Mouse (Mus musculus): ENCODE results near the gene Wdr64. TPM values are rescaled to one million over a fixed set of nuclear protein-coding genes. Genes with fewer than 3 reads are reported as not detected.

Wdr64 gene
- total RNA-seq (2012; rRNA removed): not detected in 2 replicates
- not detected in 2 replicates for total RNA-seq (2014; rRNA removed)
- not detected in 2 replicates for polyA plus RNA-seq (2012; ENCODE audit: insufficient read length, low read depth)

DNA sequence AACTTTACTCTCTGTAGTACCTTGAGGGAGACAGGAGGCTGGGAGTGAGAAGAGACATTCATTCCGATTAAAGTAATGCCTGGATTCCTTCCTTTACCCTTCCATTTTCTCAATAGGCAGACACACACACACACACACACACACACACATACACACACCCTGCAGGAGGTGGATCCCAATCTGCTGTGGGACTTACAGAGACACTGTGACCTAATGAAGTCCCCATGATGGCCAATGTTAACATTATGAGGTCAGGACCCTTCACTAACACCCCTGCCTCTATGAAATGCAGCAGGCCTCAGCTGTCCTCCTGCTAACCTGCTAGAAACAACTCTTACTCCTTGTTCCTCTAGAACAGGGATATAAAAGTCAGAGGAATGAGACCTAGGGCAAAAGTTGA is at the start of gene Wdr64:
TSS of gene Wdr64 (plus strand) at position 301 of the 400 bp plus-strand sequence.
- in situ Hi-C loops (cut with MboI; ENCODE audit: low pct_ligation_motif_present, low pct_unique_long_range_greater_than_20kb, low sequenced_read_pairs): no loop called here
- dilution Hi-C loops (cut with MboI; ENCODE audit: extremely low pct_ligation_motif_present, extremely low pct_unique_long_range_greater_than_20kb, low sequenced_read_pairs): no loop called here
- H3K4me3 ChIP-seq (replicated peaks in 1 of 3; ENCODE audit: low read depth in 2 of 3, low read length in 2 of 3, poor library complexity in 1 of 3): no peak within 1 kb of the TSS
- no peaks in the 10 kb centered on the region for H3K27me3 ChIP-seq (replicated peaks)
- no peak within 1 kb of the TSS for H3K27ac ChIP-seq (ENCODE audit: insufficient read depth, low read depth)
- peaks cover 5 to 16% of the 10 kb centered on the region in 2 experiments; a peak in 3 of 4 replicates for H3K4me1 ChIP-seq (ENCODE audit: control insufficient read depth in 1 of 2, insufficient read depth in 2 of 2)
- H3K9ac ChIP-seq (ENCODE audit: insufficient read depth, low read depth): no peak within 1 kb of the TSS
- no peaks in the 10 kb centered on the region for H3K79me2 ChIP-seq (replicated peaks; ENCODE audit: control insufficient read depth, extremely low read depth, insufficient read depth, poor library complexity, severe bottlenecking)
- H3K36me3 ChIP-seq (replicated peaks in 1 of 2; ENCODE audit: control insufficient read depth in 1 of 2, insufficient read depth in 1 of 2, low read length in 1 of 2): no peaks in the 10 kb centered on the region
- H3K4me2 ChIP-seq (ENCODE audit: insufficient read depth, low read depth, poor library complexity, severe bottlenecking): peak within 1 kb of the TSS; percentile 55; the same call in 1 of the 2 replicates
- H3K9me3 ChIP-seq (replicated peaks; ENCODE audit: low read length): no peaks in the 10 kb centered on the region
- TF ChIP-seq BHLHE40 (IDR thresholded peaks at IDR 0.05; ENCODE audit: low read depth, low read length) (no peak), SIN3A (IDR thresholded peaks at IDR 0.05; ENCODE audit: low read length) (no peak), ELF1 (IDR thresholded peaks at IDR 0.05; ENCODE audit: low read depth, low read length) (no peak), EP300 (IDR thresholded peaks at IDR 0.05; ENCODE audit: low read length) (no peak), MAZ (IDR thresholded peaks at IDR 0.05; ENCODE audit: low read depth, low read length) (no peak), SMC3 (IDR thresholded peaks at IDR 0.05; ENCODE audit: low read depth, low read length) (no peak), CHD2 (IDR thresholded peaks at IDR 0.05; ENCODE audit: low read length) (no peak), ETS1 (conservative IDR thresholded peaks at IDR 0.05; ENCODE audit: low read depth, low read length) (no peak), PAX5 (IDR thresholded peaks at IDR 0.05; ENCODE audit: low read length) (no peak), TCF12 (IDR thresholded peaks at IDR 0.05; ENCODE audit: low read depth, low read length) (no peak)
- no peak for DNase-seq (ENCODE audit: extremely low read depth)

- H3K79me2 ChIP-seq (replicated peaks; ENCODE audit: control insufficient read depth, extremely low read depth, insufficient read depth, poor library complexity, severe bottlenecking): no peaks in the 10 kb centered on the region
- H3K9me3 ChIP-seq (replicated peaks; ENCODE audit: low read length): no peaks in the 10 kb centered on the region
- H3K27ac ChIP-seq (ENCODE audit: insufficient read depth, low read depth): 0 out of 2 replicates have a peak overlapping the region, but pooled peaks have one; percentile 28
- no peak overlapping the region for H3K4me3 ChIP-seq (replicated peaks in 1 of 3; ENCODE audit: low read depth in 2 of 3, low read length in 2 of 3, poor library complexity in 1 of 3)
- TF ChIP-seq MAZ (IDR thresholded peaks at IDR 0.05; ENCODE audit: low read depth, low read length) (no peak), JUN (IDR thresholded peaks at IDR 0.05; ENCODE audit: insufficient read depth, low read depth, low read length) (peak; percentile 11; the same call in 1 of the 2 replicates), BHLHE40 (IDR thresholded peaks at IDR 0.05; ENCODE audit: low read depth, low read length) (peak; percentile 36; the same call in 1 of the 2 replicates), ZMIZ1 (IDR thresholded peaks at IDR 0.05; ENCODE audit: low read depth, low read length) (no peak), MAX (IDR thresholded peaks at IDR 0.05; ENCODE audit: low read length) (no peak; the same call in 1 of the 2 replicates), ETS1 (conservative IDR thresholded peaks at IDR 0.05; ENCODE audit: low read depth, low read length) (0 out of 2 replicates have a peak, but pooled peaks have one; percentile 42), HCFC1 (IDR thresholded peaks at IDR 0.05; ENCODE audit: low read depth, low read length) (0 out of 2 replicates have a peak, but pooled peaks have one; percentile 16), CHD2 (IDR thresholded peaks at IDR 0.05; ENCODE audit: low read length) (peak; percentile 52; the same call in 1 of the 2 replicates), TCF12 (IDR thresholded peaks at IDR 0.05; ENCODE audit: low read depth, low read length) (0 out of 2 replicates have a peak, but pooled peaks have one; percentile 39), JUND (conservative IDR thresholded peaks at IDR 0.05; ENCODE audit: low read depth, low read length) (peak; percentile 59), MYC (IDR thresholded peaks at IDR 0.05; ENCODE audit: low read depth, low read length) (0 out of 2 replicates have a peak, but pooled peaks have one; percentile 42), E2F4 (IDR thresholded peaks at IDR 0.05; ENCODE audit: insufficient replicate concordance, low read depth, low read length) (no peak), RCOR1 (conservative IDR thresholded peaks at IDR 0.05; ENCODE audit: low read depth, low read length) (0 out of 2 replicates have a peak, but pooled peaks have one; percentile 64), MAFK (IDR thresholded peaks at IDR 0.05; ENCODE audit: insufficient replicate concordance, low read length) (peak; percentile 47; the same call in 1 of the 2 replicates), ELF1 (IDR thresholded peaks at IDR 0.05; ENCODE audit: low read depth, low read length) (peak; percentile 59), EP300 (IDR thresholded peaks at IDR 0.05; ENCODE audit: low read length) (peak; percentile 86), IRF4 (IDR thresholded peaks at IDR 0.05; ENCODE audit: low read depth, low read length) (peak; percentile 71), SMC3 (IDR thresholded peaks at IDR 0.05; ENCODE audit: low read depth, low read length) (peak; percentile 5; the same call in 1 of the 2 replicates)
- dilution Hi-C loops (cut with MboI; ENCODE audit: extremely low pct_ligation_motif_present, extremely low pct_unique_long_range_greater_than_20kb, low sequenced_read_pairs): no loop called here
- H3K9ac ChIP-seq (ENCODE audit: insufficient read depth, low read depth): no peak overlapping the region
- H3K4me1 ChIP-seq (ENCODE audit: control insufficient read depth in 1 of 2, insufficient read depth in 2 of 2): peaks cover 13 to 52% of the 10 kb centered on the region in 2 experiments
- in situ Hi-C loops (cut with MboI; ENCODE audit: low pct_ligation_motif_present, low pct_unique_long_range_greater_than_20kb, low sequenced_read_pairs): no loop called here
- H3K27me3 ChIP-seq (replicated peaks): no peaks in the 10 kb centered on the region
- peak; percentile 69 for DNase-seq (ENCODE audit: extremely low read depth)
- peaks cover 0 to 38% of the 10 kb centered on the region in 2 experiments for H3K36me3 ChIP-seq (replicated peaks in 1 of 2; ENCODE audit: control insufficient read depth in 1 of 2, insufficient read depth in 1 of 2, low read length in 1 of 2)
- peak overlapping the region; percentile 29; the same call in 1 of the 2 replicates for H3K4me2 ChIP-seq (ENCODE audit: insufficient read depth, low read depth, poor library complexity, severe bottlenecking)
Measured at GRCm38 (mm10) chr1:175648615-175649014, 49.8 kb upstream of the Wdr64 start.

Measured in CH12.LX (cell line).